Mouse (Mus musculus) layer of hippocampus, postnatal 25 days (tissue): ENCODE results near the gene Ptprt. TPM values are rescaled to one million over a fixed set of nuclear protein-coding genes. Genes with fewer than 3 reads are reported as not detected.

Source experiments
- DNase-seq, 2 experiments: peaks; one replicate each; pipeline ENCODE4 v3.0.0; 2022; ENCODE audit warnings: mixed read lengths in 2 of 2, low spot score in 1 of 2; ENCODE audit errors: extremely low spot score in 1 of 2
- total RNA-seq, 2 experiments: library from RNA; stranded (reverse); gene quantifications; 2 replicates each; pipeline ENCODE4 v1.2.3; 2021

Ptprt gene
- total RNA-seq, 2 experiments from 2014 or later, result 45.6 to 53.4 TPM

DNA sequence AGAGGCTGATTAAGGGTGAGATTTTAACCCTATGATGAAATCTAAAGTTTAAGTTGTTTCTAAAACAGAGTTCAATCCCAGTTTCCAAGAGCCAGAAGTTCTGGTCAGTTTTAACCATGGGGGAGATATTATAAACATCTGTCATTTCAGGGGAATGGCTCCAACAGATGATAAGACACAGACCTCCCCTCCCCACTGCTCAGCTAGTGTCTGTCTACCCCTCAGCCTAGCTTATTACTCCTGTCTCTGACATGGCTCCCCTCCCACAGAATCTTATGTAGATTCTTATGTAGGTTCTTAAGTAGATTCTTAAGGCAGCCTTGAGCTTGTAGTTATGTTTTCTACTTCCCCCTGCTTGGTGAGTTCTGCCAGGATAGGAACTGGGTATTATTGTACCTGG, 1180.5 kb downstream of the Ptprt start:
- DNase-seq, result no peak
